Mouse (Mus musculus) myocyte (in vitro differentiated cells): ENCODE measurements around the gene Dusp6.

ENCODE experiments used
- MAX ChIP-seq: IDR thresholded peaks from one replicate; pipeline ENCODE4 v1.6.1; 2011; ENCODE audit warnings: low read depth, mild to moderate bottlenecking, control low read depth
- POLR2A ChIP-seq: IDR thresholded peaks from one replicate; pipeline ENCODE4 v1.6.1; 2011; ENCODE audit warnings: low read depth, mild to moderate bottlenecking, control low read depth, moderate library complexity; ENCODE audit not compliant: insufficient read length
- TCF12 ChIP-seq: IDR thresholded peaks from one replicate; pipeline ENCODE4 v1.6.1; 2011; ENCODE audit warnings: mild to moderate bottlenecking, control low read depth; ENCODE audit not compliant: poor library complexity, insufficient read depth, severe bottlenecking
- TCF3 ChIP-seq: IDR thresholded peaks from one replicate; pipeline ENCODE4 v1.6.1; 2011; ENCODE audit warnings: low read depth, control low read depth; ENCODE audit not compliant: insufficient read length

- TF ChIP-seq POLR2A = no peak
- no peak for TF ChIP-seq TCF12
- TF ChIP-seq TCF3 = no peak
- TF ChIP-seq MAX = no peak
Observed at GRCm38 (mm10) chr10:99264301-99265010, 1.4 kb downstream of the Dusp6 start.
